13 mouse cellular contexts compared by ENCODE assay signal in genomic region chr2:68978660-68979604, GRCm38 (mm10).
DNase-seq lines count a peak whose midpoint lies in the region; ATAC-seq and TF ChIP-seq lines count a peak whose summit lies in the region.
"Had no signal": no experiment of that assay in that cellular context is flagged by ENCODE, and none has a peak within 500 bp of the region (broad histone marks: within the 10 kb centered on the region; RNA-seq: fewer than 3 reads in every experiment).

No protein-coding gene starts in this region.

- H3K27ac ChIP-seq in kidney, embryonic 14.5 days (ENCODE audit: low read depth, low read length), result no peak overlapping the region
- H3K27ac ChIP-seq in embryonic facial prominence, embryonic 13.5 days, result peak overlapping the region; percentile 78
- H3K27ac ChIP-seq in hindbrain, postnatal 0 days, result no peak overlapping the region
- H3K27ac ChIP-seq: hindbrain, embryonic 15.5 days; macrophage had no signal

- 23% methylated on average over 12 of the region's 12 CpGs for WGBS in kidney, embryonic 14.5 days
- 55% methylated on average over 12 of the region's 12 CpGs for WGBS in embryonic facial prominence, embryonic 13.5 days
- 71% methylated on average over 12 of the region's 12 CpGs for WGBS in hindbrain, postnatal 0 days

- H3K4me1 ChIP-seq in kidney, embryonic 14.5 days (ENCODE audit: control insufficient read depth, insufficient read depth, low read length), result peaks cover 15% of the 10 kb centered on the region
- H3K4me1 ChIP-seq in embryonic facial prominence, embryonic 13.5 days, result peaks cover 31% of the 10 kb centered on the region
- 0 out of 2 replicates have a peak, but pooled peaks cover 3% of the 10 kb centered on the region for H3K4me1 ChIP-seq in hindbrain, postnatal 0 days (ENCODE audit: insufficient read depth, low read length)

- H3K4me3 ChIP-seq in kidney, embryonic 14.5 days (ENCODE audit: low read length), result no peak overlapping the region
- no peak overlapping the region for H3K4me3 ChIP-seq in embryonic facial prominence, embryonic 13.5 days
- H3K4me3 ChIP-seq in hindbrain, postnatal 0 days (ENCODE audit: low read length), result no peak overlapping the region
- H3K4me3 ChIP-seq: erythroblast, embryonic 14.5 days; hindbrain, embryonic 15.5 days had no signal

- no peak overlapping the region for H3K9ac ChIP-seq in kidney, embryonic 14.5 days (ENCODE audit: low read depth, low read length)
- no peak overlapping the region for H3K9ac ChIP-seq in embryonic facial prominence, embryonic 13.5 days
- no peak overlapping the region for H3K9ac ChIP-seq in hindbrain, postnatal 0 days (replicated peaks; ENCODE audit: low read length)
- H3K9ac ChIP-seq: hindbrain, embryonic 15.5 days had no signal

- H3K4me2 ChIP-seq in kidney, embryonic 14.5 days (replicated peaks; ENCODE audit: low read depth, low read length), result 0 out of 2 replicates have a peak overlapping the region, but pooled peaks have one; percentile 2
- H3K4me2 ChIP-seq in embryonic facial prominence, embryonic 13.5 days, result no peak overlapping the region
- H3K4me2 ChIP-seq in hindbrain, postnatal 0 days (ENCODE audit: low read depth, low read length), result no peak overlapping the region
- H3K4me2 ChIP-seq: hindbrain, embryonic 15.5 days had no signal

- ATAC-seq in kidney, embryonic 14.5 days (ENCODE audit: low FRiP score, low TSS enrichment), result peak; percentile 76
- ATAC-seq in embryonic facial prominence, embryonic 13.5 days (ENCODE audit: insufficient number of reproducible peaks, insufficient read depth, low FRiP score, low TSS enrichment, low read depth), result no peak
- ATAC-seq in megakaryocyte, adult 5-6 weeks (ENCODE audit: poor library complexity, severe bottlenecking), result peak; percentile 83
- ATAC-seq in hindbrain, postnatal 0 days, result no peak

- no peaks in the 10 kb centered on the region for H3K9me3 ChIP-seq in kidney, embryonic 14.5 days (ENCODE audit: control insufficient read depth, low read length)
- no peaks in the 10 kb centered on the region for H3K9me3 ChIP-seq in embryonic facial prominence, embryonic 13.5 days
- no peaks in the 10 kb centered on the region for H3K9me3 ChIP-seq in hindbrain, postnatal 0 days (ENCODE audit: low read length)
- H3K9me3 ChIP-seq: hindbrain, embryonic 15.5 days had no signal

- no peak for TF ChIP-seq CTCF in hindbrain, postnatal 0 days (IDR thresholded peaks at IDR 0.05; ENCODE audit: low read depth)

- no peaks in the 10 kb centered on the region for H3K27me3 ChIP-seq in kidney, embryonic 14.5 days (ENCODE audit: control insufficient read depth, insufficient read depth, low read length)
- no peaks in the 10 kb centered on the region for H3K27me3 ChIP-seq in embryonic facial prominence, embryonic 13.5 days
- H3K27me3 ChIP-seq in hindbrain, postnatal 0 days (ENCODE audit: insufficient read depth, low read length), result no peaks in the 10 kb centered on the region
- H3K27me3 ChIP-seq: hindbrain, embryonic 15.5 days had no signal

- no peak for DNase-seq in kidney, adult 18-20 months
- peak; percentile 65 for DNase-seq in 416B (ENCODE audit: low read depth)
- no peak for DNase-seq in heart, postnatal 10 days
- no peak for DNase-seq in right cerebral cortex, adult 18-20 months
- no peak for DNase-seq in hindbrain, postnatal 0 days (ENCODE audit: low spot score)
- DNase-seq: gastrocnemius, postnatal 25 days; thymus, adult 18-20 months had no signal

- intact Hi-C loops in heart, postnatal 10 days (cut with DNase I), result no loop called here

- H3K36me3 ChIP-seq in kidney, embryonic 14.5 days (ENCODE audit: control insufficient read depth, insufficient read depth, low read length), result no peaks in the 10 kb centered on the region
- H3K36me3 ChIP-seq in embryonic facial prominence, embryonic 13.5 days, result no peaks in the 10 kb centered on the region
- H3K36me3 ChIP-seq in hindbrain, postnatal 0 days (ENCODE audit: insufficient read depth, low read length), result no peaks in the 10 kb centered on the region
- H3K36me3 ChIP-seq: hindbrain, embryonic 15.5 days had no signal

Comparison
In these comparisons a context has a peak if more than half of its experiments do, and no peak if none do; other contexts are left out.
1. ATAC-seq: peak in kidney, embryonic 14.5 days (single experiment) and megakaryocyte, adult 5-6 weeks (single experiment); none in embryonic facial prominence, embryonic 13.5 days (single experiment) and hindbrain, postnatal 0 days (single experiment).